Mouse (Mus musculus): ENCODE results near the gene Kiss1r.

- TF ChIP-seq CTCF (IDR thresholded peaks at IDR 0.05; ENCODE audit: low read depth): no peak
- no peak for TF ChIP-seq EP300 (IDR thresholded peaks at IDR 0.05; ENCODE audit: low read depth)
These were observed 26.7 kb downstream of the Kiss1r start for GRCm38 (mm10) chr10:79943471-79943901.

All from heart, postnatal 0 days (tissue).